Mouse (Mus musculus) cerebral cortex, adult 2 months (tissue): ENCODE results near the gene Il11ra1.

Source experiments
- WGBS: fragments of 180-500 bp; shearing (Covaris S2); methylation state at CpG from one replicate; pipeline ENCODE4 v1.1.7; 2018; 5-methylcytosine and 5-hydroxymethylcytosine counted together

The Il11ra1 gene

DNA sequence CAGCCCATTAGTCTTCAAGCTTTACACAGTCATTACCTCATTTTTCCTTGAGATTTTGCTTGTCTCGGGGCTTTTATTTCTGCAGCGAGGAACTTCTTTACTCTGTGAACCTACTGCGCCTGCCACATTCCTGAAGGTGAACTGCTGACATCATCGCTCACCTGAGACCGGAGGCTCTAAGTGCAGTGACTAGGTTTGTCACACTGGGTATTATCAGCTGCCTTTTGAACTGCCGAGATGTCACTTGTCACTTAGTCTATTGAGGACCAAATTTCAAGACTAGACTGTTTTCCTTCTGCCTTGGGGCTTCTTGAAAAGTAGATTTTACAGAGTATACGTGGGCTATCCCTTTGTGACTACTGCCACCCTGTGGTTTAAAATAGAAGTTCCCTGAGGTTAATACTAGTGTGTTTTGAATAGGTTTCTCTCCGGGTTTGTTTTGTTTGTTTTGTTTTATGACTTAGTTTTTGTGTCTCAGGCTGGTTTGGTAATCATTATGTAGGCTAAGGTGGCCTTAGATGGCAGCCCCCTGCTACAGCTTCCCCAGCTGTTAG lies 8.5 kb downstream of the Il11ra1 start:
- WGBS, result 35% methylated on average over 8 of the region's 8 CpGs

DNA sequence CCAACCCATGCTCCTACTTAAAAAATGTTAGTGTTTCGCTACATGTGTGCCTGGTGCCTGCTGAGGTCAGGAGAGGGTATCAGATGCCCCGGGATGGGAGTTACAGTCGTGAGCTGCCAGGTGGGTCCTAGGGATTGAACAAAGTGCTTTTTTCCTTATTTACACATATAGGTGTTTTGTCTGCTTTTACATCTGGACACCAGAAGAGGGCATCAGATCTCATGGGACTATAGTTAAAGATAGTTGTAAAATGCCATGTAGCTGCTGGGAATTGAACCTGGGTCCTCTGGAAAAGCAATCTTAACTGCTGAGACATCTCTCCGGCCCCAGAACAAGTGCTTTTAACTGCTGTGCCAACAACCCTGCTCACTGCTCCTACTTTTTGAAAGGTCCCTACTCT lies 10.4 kb downstream of the Il11ra1 start:
- WGBS, result 74% methylated on average over 4 of the region's 4 CpGs

DNA sequence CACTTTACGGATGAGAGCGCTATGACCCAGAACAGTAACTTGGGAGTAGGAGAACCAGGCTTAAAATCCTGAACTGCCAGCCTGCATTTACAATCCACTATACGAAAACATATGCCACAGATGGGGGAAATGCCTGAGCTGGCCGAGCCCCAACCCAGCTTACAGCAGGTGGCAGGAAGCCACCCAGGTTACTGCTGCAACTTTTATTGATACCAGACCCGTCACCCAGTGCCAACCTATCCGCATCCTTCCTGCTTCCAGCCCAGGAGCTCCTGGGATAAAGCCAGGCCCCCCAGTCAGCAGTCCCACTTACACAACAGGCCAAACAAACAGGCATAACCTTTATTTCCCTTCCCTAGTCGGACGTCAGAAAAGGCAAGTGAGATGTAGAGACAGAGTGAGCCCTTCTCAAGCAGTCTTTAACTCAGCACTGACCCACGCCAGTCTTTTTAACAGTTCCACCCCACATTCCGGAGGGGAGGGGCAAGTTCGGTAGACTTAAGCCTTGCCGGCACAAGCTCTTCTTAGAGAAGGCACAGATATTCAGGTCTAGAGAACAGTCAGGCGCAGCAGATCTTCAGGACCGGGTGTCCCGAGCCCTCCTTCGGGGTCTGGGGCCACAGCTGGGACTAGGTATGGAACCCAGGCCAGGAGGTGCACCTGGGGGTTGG lies 12.1 kb downstream of the Il11ra1 start:
- WGBS, result 44% methylated on average over 16 of the region's 16 CpGs

DNA sequence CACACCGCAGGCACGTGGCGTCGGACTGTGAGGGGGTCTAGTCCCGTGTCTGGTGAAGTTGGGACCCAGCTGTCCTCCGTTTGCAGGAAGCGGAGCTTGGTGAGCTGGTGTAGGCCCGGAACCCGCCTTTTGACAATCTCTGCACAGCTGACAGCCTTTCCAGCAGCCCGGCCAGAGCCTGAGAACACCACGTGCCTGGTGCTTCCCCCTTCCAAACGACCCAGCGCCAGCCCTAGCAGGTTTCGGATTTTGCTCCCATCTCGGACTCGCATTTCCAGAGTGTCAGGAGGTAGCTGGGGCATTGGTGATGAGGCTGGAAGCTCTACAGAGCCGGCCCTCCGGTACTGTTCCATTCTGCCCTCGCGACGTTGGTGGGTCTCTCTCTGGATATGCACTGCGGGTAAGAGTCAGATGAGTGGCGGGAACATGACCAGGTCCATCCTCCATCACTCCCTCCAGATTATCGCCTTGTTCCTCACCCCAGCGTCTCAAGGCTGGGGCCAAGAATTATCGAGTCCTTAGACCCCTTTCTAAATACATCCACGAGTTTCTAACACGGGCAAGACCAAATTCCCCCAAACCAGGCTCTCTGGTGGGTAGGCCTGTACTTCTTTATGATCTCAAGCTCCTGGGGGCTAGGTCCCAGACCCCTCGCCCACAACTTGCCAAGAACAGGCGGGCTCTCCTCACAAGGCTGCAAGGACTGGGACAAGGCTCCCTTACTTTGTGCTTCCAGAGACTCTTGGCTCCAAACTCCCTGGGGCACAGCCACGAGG lies 12.8 kb downstream of the Il11ra1 start:
- WGBS, result 28% methylated on average over 31 of the region's 31 CpGs

DNA sequence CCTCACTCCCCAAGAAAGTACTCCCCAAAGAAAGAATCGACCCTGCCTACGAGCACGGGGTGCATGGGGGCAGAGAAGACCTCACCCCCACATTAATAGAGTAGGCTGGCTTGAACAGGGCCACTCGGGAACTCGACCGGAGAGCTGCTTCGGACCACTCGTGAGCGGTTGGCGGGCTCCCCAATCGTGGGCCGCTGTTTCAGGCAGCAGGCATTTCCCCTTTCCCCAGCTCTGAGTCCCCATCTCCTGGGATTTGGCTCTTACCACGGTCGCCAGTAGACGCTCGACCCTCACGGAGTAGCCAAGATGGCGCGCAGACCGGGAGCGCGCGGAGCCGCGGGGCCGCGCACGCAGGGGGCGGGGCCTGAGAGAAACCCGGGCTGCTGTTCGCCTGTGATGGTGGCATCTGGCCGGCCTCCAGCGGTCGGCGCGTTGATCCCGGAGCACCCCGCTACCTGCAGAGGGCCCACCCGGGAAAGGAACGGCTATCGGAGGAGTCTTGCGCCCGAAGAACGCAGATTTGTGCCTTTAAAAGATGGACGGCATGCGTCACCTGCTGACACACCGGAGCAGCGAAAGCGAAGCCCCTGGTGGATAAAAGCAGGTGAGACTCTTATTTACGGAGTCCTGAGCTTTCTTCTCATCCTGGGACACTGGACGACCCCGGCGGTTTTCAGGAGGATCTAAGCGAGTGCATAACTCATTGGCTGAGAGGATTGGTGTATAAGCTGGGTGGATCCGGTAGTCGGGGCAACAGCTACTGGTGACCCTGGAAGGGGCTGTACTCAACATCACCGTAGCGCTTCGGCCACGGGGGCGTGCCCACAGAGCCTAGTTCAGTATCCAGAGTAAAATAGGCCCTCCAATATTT lies 13.6 kb downstream of the Il11ra1 start, which contains the start of gene Rpp25l:
Gene Rpp25l, minus strand, starts transcription at position 338 of the 871 bp plus-strand sequence.
- WGBS, result under 1% methylated on average over 61 of the region's 61 CpGs

DNA sequence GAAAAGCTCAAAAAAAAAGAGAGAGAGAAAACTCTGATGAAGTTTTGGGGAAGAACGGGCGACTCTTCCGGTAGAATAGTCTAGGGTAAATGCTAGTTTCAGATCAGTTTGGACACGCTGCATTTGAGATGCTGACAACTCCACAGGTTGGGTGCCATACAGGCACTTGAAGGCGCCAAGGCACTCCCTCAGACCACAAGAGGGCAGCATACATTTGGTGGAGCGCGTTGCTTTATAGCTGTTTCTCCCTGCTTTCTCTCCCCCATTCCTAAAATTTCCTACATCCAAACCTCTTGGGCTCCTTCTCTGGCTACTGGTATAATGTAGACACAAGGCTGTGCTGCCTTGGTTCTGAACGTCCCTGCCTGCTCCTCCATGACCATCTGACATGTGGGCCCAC lies 14.5 kb downstream of the Il11ra1 start:
- WGBS, result 4% methylated on average over 8 of the region's 8 CpGs

DNA sequence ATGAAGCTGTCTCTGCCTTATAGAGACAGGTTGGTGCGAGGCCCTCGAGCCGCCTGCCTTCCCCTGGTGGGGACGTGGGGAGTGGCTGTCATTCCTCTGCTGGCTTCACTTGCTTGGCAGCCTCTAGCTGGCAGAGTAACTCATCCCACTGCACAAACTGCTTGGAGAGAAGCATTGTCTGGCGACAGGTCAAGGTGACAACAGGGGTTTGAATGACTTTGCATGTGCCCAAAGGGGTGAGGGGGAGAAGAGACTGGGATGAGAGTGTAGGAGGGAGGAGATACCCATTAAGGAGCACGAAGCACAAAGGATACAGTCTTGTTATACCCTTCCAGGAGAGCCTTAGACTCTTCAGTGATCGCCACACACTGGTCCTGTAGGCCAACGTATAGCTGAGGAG lies 15.3 kb downstream of the Il11ra1 start:
- 50% methylated on average over 8 of the region's 8 CpGs for WGBS

DNA sequence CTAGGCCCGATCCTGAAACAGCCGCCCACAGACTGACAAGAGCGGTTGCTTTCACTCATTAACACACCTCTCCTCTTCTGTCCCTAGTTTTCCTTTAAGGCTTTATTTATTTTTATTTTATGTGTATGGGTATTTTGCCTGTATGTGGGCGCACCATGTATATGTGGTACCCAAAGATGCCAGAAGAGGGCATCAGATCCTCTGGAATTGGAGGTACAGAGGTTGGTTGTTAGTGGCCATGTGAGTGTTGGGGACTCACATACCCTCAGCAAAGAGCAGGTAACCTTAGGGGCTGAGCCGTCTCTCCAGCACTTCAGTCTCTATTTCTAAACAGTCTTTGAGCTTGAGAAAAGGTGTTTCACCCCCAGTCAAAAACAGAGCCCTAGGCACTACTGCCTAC lies 15.8 kb downstream of the Il11ra1 start:
- WGBS, result 60% methylated on average over 5 of the region's 5 CpGs

DNA sequence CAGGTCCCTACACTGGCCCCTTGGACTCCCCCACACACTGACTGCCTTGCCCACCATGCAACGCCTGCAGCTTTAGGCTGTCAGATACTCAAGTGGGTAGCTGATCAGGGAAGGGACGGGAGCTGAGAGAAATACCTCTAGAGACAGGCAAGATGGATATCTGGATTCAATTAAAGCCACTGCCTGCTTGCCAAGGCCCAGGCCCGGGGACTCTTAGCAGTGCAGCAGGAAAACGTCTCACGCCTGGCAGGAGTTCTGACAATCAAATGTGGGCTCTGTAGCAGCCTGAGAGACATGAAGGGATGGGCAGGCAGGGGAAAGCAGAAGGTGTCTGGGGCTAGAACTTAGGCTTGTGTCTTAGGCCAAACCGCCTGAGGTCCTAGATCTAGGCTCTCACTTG lies 17.0 kb downstream of the Il11ra1 start:
- 64% methylated on average over 6 of the region's 6 CpGs for WGBS

DNA sequence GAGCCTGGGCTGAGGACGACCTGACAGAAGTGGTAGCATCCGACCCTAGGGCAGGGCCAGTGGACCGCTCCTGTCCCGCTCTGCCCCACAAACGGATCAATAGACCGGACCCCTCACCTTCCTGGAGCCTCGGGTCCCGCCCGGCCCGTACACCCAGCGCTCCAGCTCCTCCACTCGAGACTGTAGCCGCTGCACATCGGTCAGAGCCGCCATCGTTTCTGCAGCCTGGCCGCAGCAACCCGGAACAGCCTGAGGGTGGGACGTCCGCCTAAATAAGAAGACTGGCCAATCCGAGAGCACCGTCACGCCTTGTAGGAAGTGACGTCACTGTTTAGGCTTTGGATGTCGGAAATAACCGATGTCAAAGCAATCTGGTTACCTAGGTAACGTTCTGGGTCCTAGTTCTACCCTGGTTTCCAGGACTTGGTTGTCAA lies 23.1 kb downstream of the Il11ra1 start, which contains the start of gene Dctn3:
Gene Dctn3, minus strand, starts transcription at position 253 of the 434 bp plus-strand sequence.
- under 1% methylated on average over 27 of the region's 27 CpGs for WGBS

DNA sequence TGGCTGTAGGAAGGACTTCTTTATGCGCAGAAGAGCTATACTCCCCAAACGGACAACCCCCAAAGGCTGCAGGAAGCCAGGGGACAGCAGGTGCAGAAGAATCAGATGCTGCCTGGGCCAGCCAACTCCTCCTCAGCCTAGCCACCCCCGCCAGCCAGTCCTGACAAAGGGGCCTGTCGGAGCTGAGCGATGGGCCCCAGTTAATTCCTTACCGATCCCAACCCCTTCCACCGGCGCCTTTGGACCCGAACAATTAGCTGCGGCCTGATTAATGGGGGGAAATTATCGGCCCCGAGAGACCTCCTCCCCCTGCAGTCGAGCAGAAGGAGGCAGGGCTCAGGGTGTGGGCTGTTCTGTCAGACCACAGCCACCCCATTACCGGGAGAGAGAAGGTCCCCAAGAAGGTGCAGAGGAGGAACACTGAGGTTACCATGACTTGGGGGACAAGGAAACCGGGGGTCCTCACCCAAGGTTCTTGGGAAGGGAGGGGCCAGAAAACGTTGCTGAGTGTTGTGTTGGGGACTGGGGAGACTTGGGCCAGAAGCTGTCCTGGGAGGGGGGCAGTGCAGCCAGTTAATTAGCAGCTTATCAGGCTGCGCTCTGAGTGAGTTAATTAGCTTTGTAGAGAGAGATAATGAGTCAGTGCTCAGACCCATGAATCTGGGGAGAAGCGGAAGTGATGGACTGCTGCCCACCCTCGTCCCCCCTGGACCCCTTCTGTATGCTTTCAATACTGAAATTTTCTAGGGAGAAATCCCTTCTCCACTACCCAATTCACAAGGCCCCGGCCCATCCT lies 27.2 kb downstream of the Il11ra1 start:
- 21% methylated on average over 20 of the region's 20 CpGs for WGBS

DNA sequence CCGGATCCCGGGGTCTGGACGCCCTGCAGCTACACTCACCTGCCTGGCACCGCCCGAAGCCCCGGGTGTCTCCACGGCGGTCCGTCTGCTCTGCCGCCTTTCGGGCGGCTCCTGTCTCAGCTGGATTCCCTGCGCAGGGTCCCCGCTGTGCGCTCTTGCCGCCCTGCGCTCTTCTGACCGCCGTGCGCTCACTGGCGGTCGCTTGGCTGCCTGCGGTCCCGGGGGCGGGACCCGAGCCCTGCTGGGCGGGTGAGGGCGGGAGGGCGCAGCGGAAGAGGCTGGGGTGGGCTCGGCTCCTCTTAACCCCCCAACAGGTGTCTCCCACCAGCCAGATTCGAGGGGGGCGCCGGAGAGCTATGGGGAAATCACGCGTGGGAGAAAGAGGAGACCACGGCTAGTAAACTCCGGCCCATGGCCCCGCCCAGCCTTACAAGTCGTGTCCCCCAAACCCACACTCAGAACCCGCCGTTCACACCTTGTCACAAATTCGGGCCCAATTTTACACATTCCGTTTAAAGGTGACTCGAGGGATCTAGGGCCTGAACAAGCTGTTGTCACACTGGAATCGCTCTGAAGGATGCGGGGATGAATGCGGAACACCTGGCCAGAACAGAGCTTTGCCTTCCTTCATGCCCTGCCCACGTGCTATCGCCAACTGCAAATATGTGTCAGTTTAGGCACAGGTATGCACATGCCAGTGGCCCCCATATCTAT lies 31.4 kb downstream of the Il11ra1 start, which contains the start of gene Arid3c:
Gene Arid3c, minus strand, starts transcription at position 91 of the 714 bp plus-strand sequence.
- WGBS, result 2% methylated on average over 50 of the region's 50 CpGs

DNA sequence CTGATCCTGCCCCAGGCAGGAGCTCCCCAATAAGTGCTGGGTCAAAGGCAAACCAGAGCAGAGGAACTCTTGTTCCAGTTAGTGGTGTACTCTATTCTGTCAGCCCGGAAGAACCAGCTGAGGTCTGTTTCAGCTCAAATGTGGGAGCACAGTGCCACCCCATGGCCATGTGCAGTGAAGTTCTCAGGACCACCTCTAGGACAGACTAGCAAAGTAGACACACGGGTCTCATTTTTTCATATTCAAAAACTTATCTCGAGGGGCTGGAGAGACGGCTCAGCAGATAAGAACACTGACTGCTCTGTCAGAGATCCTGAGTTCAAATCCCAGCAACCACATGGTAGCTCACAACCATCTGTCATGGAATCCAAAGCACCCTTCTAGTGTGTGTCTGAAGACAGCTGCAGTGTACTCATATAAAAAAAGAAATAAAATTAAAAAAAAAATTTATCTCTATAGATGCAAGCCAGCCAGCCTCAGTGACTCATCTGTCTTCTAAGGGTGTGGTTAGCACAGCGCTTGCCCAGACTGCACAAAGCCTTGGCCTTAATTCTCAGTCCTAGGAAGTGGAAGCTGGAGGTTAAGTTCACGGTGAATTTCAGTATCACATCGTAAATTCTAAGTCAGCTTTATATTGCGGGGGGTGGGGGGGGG lies 37.9 kb downstream of the Il11ra1 start:
- 22% methylated on average over 8 of the region's 8 CpGs for WGBS

DNA sequence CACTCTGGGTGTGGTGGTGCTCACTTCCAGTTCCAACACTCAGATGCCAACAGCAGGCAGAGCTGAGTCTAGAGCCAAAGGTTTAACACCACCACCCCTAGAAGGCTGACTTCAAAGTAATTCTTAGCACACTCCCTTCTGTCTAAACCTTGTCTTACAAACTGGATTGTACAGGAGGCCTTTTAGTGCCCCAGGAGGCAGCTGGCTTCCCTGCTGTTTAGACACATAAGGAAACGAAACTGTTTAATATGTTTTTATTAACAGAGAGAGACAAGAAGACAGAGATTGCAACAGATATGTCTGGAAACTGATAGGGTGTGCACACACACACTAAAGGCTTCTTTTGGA lies 38.4 kb downstream of the Il11ra1 start:
- 50% methylated on average over 1 of the region's 1 CpGs for WGBS

DNA sequence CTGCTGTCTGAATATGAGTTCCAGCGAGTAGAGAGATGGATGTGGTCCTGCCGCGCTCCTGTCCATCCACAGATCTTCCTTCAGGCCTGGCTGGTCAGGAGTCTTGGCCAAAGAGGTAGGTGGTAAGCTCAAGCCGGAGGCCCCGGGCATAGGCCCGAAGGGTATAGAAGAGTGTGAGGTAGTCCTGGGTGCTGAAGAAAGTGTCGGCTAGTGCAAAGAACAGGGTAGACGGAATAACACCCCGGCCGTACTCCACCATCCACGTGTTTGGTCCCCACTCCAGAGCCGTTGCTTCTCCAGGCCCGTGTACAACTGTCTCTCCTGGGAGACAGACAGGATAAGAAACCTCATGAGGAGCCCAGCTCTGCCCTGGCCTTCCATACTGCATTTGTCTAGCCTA lies 39.5 kb downstream of the Il11ra1 start:
- WGBS, result 86% methylated on average over 13 of the region's 13 CpGs

DNA sequence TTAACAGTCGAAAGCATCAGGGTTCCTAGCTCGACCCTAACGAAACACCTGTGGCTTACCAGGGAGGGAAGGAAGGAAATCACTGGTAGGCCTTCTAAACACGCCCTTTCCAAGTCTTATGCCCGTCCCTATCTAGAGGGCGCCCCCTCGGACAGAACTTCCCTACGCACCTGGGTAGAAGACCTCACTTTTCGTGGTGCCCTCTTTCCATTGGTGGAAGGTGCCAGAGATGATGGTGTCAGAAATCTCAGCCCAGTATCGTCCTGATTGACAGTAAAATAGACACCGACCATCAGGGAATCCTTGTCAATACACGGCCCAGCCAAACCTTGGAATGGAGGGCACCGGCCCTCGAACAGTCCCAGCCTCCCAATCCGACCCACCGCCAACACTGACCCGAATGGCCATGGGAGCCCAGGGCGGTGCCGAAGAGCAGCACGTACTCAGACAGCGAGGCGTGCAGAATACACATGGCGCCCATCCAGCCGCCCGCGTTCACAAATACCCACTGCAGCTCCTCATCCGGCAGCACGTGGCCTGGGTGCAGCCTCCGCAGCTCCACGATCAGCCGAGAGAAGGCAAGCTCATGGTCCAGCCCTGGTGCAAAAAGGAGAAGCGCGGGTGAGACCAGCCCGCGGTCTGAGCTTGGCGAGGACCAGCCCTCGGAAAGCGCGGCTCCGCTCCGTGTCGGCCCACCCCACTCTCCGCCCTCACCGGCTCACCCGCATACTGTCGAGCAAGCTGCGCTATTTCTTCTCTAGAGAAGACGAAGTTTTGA lies 40.8 kb downstream of the Il11ra1 start:
- WGBS, result 1% methylated on average over 48 of the region's 48 CpGs

DNA sequence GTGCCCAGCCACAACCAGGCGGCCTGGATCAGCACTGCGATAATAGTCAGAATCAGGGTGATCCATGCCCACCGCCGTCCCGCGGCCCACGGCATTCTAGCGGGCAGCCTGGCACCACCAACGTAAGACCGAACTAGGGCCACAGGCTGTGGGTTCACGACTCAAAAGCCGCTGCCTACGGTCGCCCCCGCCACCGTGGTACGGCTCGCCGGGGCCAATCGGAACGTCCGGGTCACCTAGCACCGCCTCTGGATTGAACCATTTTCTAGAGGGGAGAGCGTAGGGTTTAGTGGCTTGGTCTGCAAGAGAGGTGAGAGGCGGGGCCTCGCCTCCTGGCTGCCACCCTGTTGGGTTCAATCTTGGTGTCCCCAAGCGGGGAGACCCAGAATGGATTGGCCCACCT lies 41.4 kb downstream of the Il11ra1 start:
- WGBS, result under 1% methylated on average over 27 of the region's 27 CpGs

DNA sequence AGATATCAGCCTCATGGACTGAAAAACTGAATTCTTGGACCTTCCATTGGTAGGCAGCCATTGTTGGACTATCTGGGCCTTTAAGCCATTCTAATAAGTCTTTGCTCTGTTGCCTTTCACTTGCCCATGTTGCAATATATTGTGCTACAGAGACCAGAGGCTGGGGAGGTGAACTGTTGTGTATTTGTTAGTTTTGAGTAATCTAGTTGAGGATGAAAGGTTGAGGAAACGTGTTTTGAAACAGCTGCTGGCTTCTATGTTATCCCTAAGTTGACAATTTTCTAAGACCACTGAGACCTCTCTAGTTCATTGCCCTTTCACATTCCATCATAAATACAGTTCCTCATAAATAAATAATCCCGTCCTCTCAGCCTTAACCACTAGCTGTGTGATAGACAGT lies 44.3 kb downstream of the Il11ra1 start:
- 85% methylated on average over 2 of the region's 2 CpGs for WGBS

DNA sequence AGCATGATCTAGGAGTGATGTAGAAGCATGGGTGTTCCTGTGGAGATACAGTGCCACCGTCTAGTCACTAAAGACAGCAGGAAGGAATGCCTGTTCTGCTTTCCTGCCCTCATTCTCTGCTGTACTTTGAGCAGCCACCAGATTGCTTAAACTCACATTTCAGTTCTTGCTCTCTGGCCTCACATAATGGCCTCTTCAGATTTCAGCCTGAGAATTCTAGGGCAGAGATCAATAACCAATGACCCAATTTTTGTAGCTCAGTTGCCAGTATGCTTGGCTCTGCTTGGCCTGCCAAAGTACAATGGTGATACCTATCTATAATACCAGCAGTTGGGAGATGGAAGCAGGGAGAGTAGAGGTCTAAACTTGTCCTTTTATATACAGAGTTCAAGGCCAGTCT lies 45.2 kb downstream of the Il11ra1 start:
- 95% methylated on average over 1 of the region's 1 CpGs for WGBS
